Mouse (Mus musculus) fibroblast of lung, adult 2 months (primary cell): ENCODE results near the gene C130026I21Rik.
"Not testable (repeated sequence)": the region's sequence is repeated elsewhere in the genome, so short reads cannot be mapped to it uniquely, and the experiment has no call there.

ENCODE experiments used
- DNase-seq: peaks from one replicate; pipeline ENCODE4 v3.0.0-alpha.2; 2011; ENCODE audit warnings: low read depth

C130026I21Rik gene

DNA sequence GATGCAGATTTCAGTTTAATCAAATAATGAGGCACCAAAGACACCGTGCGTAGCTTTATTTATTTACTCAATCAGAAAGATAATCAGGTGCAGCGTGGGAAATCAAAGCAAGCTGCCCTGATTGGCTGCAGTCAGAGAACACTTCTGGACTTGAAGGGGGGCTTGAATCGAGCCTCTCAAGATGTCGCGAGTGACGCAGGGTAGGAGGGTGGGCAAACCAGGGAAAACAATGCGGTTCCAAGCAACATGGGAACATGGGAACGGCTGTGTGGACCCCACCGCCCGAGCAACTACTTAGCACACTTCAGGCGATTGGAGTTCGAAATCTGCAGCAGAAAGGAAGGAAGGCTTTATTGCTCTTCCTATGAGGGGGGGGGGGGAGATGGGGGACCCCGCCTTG is 240.2 kb downstream of the C130026I21Rik start:
- not testable (repeated sequence) for DNase-seq

DNA sequence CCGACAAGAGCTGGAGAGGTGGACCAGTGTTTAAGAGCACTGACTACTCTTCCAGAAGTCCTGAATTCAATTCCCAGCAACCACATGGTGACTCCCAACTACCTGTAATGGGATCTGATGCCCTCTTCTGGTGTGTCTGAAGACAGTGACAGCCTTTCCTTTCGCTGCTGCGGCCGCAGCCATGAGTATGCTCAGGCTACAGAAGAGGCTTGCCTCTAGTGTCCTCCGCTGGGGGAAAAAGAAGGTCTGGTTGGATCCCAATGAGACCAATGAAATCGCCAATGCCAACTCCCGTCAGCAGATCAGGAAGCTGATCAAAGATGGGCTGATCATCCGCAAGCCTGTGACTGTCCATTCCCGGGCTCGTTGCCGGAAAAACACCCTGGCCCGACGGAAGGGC is 258.4 kb downstream of the C130026I21Rik start:
- DNase-seq = not testable (repeated sequence)

DNA sequence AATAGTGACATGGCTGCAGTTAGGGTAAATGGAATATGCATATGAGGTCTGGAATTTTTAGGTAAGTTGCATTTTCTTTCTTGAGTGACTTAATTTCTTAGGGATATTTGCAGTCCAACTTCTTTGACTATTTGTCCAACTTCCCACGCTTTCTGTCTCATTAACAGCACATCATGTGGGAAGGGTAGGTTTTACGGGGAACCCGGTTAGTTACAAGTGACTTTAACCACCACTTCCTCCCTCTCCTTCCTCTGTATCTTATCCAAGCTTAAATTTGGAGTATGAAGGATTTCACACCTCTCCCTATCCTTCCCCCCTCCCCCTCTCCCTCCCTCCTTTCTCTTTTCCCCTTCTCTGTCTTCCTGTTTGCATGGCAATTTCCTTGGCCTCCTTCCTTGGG is 259.4 kb downstream of the C130026I21Rik start:
- DNase-seq = not testable (repeated sequence)

DNA sequence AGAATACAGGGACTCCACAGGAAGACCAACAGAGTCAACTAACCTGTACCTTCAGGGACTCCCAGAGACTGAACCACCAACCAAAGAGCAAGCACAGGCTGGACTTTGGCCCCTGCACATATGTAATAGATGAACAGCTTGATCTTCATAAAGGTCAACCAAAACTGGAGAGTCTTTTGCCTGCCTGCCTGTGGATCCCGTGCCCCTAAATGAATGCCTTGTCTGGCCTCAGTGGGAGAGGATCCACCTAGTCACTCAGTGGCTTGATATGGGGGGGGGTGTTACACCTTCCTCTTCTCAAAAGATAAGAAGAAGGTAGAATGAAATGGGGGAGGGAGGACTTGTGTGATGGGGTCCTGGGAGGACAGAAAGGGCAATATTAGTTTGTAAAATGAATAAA is 262.6 kb downstream of the C130026I21Rik start:
- DNase-seq = not testable (repeated sequence)

DNA sequence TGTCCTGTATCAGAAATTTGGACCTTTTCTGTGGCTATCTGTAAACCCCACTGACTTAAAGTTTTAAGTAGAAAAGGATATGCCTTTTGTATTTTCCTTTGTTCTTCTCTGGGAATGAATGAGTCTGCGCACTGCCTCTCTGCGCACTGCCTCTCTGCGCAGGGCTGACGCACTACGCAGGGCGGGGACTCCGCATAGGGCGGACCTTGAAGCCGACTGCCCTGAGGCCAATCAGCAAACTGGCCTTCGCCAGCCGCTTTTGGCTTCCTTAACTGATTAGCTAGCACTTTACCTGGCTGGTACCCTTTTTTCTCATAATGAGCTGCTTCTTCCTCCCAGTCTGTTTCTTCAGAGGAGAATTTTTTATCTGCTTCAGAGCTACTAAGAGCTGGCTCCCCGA is 271.1 kb downstream of the C130026I21Rik start:
- DNase-seq = not testable (repeated sequence)

DNA sequence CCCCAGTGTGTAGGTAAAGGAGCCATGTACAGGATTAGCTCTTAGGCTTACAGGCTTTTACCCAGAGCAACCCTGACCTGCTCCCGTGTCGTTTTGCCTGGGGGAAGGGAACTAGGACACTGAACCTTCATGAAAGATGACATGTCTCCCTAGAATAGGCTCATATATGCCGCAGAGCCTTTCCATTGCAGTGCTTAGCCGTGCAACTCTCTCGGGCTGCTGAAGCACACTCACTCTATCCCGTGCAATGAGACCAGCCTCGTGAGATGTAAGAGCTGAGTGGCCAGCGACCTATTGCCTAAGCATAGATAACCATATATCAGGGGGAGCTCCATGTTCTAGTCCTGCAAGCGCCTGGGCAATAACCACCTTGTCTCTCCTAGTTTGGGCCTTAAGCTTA is 274.1 kb downstream of the C130026I21Rik start:
- not testable (repeated sequence) for DNase-seq

DNA sequence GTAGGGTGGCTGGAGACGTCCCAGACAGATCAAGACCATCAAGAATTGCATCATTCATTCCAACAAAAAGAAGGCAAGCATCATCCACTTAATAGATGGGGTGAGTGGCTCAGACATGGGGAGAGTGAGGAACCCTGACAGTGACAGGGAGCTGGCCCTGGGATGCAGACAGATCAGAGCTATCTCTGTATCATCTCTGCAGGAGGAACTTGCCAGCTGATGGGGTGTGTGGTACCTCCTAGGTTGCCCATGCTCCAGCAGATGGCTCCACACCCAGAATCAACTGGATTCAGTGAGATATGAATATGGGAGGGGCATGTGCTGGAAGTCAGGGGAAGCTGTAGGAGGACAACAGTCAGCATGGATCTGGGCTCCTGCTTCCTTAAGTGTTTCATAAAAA is 275.9 kb downstream of the C130026I21Rik start:
- not testable (repeated sequence) for DNase-seq

DNA sequence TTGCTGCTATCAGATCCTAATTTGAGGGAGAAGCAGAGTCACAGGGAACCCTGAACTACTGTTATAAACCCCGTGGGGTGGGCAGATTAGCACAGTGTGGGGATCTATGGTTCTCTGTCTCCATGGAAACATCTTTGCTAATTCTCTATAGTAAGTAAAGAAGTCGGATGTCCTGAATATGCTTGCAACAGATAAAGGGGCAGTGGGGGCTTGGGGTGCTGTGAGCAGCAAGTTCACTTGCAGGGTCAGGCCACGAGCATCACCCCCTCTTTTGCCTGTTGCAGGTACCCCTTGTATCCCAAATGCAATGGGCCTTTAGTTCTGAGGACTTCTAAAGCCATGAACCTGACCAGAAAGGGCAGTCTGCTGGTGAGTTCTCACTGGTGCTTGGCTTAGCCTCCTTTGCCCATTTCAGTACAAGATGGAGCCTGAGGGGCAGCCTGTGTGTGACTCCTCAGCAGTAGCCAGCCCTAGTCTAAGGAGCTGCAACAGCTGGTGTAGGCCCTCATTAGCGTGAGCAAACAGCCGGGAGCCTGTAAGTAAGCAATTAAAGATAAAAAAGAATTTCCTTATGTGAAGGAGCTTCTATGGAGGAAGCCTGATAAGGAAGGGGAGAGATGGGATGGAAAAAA is 276.6 kb downstream of the C130026I21Rik start:
- DNase-seq = not testable (repeated sequence)

DNA sequence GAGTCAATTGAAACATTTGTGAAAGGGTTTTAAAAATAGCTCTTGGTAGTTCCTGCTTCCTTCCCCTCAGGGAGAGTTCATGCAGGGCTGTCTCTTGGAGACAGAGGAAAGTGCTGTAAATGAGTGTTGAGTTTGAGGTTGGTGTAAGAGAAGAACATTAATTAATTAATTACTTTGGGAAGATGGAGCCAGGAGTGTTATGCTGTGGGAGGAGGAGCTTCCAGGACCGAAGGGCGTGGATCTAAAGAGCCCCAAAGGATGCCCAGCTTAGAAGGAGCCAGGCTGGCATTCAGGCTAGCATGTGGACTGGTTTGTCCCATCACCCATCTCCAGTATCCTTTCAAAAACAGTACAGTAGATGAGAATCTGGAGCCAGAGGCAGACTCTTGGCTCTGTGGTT is 277.1 kb downstream of the C130026I21Rik start:
- not testable (repeated sequence) for DNase-seq

DNA sequence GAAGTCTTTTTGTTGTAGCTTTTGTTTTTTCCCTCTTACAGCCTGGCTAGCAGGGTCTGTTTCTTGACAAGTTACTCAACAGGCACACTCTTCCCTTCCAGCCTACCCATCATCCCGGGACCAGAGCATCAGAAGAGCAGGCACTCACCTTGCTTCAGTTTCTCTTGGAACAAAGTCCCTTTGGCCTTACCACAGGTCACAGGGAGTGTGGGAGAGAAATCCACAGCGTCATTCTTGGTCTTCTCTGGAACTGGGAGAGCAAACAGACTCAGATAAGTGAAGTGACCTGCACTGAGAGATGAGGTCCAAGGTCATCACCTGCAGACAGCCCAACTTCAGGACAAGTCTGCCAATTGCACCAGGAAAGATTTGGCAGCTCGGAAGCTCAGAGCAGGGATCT is 277.5 kb downstream of the C130026I21Rik start:
- DNase-seq = not testable (repeated sequence)

DNA sequence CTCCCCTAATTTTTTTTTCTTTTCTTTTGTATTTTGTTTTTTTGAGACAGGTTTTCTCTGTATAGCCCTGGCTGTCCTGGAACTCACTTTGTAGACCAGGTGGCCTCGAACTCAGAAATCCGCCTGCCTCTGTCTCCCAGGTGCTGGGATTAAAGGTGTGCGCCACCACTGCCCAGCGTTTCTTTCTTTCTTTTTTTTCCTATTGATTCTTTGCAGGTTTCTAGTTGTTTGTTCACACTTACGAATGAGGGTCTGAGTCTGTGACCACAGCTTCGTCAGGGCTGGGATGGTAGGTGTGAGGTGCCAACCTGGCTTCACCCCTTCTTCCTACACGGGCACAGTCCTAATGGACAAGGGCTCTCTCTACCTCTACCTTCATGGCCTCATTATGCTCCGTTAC is 281.3 kb downstream of the C130026I21Rik start:
- not testable (repeated sequence) for DNase-seq

DNA sequence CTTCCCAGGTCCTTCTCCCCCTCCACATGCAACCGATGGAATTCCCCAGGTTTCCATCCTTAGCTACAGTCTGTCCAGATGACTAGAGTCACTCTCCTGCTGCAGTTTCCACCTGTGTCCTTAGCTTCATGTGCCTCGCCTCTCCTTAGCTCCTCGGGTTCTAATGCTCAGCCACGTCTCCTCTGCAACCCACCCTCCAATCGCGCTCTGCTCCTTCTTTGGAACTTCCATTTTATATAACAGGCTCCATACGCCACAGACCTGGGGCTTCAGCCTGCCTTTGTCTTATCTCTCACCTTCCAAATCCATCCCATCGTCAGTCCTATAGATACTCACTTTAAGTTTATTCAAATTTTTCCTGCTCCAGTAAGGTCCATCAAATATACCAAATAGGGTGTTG is 282.6 kb downstream of the C130026I21Rik start:
- not testable (repeated sequence) for DNase-seq

DNA sequence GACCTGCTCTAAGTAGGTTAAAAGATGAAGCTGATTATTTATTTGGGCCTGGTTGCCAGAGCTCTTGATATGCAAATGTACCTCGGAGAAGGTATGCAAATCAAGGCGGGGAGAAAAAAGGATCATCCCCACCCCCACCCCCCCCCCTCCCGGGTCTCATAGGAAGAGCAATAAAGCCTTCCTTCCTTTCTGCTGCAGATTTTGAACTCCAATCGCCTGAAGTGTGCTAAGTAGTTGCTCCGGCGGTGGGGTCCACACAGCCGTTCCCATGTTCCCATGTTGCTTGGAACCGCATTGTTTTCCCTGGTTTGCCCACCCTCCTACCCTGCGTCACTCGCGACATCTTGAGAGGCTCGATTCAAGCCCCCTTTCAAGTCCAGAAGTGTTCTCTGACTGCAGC is 308.6 kb downstream of the C130026I21Rik start:
- not testable (repeated sequence) for DNase-seq

DNA sequence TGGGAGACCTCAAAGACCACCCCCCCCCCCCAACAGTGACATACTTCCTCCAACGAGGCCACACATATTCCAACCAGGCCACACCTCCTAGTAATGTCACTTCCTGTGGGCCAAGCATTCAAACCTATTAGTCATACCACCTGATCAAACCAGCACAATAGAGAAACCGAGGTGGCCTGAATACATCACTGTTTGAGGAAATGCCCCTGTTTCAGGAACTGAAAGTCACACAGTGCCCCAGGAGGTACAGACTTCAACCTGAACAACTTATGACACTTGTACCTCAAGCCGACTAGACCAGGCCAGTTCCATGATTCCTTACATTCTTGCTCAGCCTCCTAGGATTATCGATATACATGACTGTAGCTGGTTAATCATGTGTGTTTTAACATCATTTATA is 312.7 kb downstream of the C130026I21Rik start:
- not testable (repeated sequence) for DNase-seq

DNA sequence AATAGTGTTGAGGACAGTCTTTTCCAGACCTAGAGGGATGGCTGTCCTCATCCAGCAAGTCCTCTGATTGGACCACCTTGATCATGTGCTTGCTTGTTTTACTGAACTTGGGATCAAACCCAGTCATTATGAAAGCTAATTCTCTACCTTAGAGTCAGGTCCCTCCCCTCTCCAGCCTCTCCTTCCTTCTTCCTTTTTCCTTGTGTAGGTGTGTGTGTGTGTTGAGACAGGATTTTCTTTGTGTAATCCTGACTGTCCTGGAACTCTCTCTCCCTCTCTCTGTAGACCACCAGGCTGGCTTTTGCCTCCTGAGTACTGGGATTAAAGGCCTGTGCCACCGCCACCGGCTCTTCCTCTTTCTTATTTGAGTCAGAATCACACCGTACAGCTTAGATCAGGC is 313.6 kb downstream of the C130026I21Rik start:
- DNase-seq = not testable (repeated sequence)

DNA sequence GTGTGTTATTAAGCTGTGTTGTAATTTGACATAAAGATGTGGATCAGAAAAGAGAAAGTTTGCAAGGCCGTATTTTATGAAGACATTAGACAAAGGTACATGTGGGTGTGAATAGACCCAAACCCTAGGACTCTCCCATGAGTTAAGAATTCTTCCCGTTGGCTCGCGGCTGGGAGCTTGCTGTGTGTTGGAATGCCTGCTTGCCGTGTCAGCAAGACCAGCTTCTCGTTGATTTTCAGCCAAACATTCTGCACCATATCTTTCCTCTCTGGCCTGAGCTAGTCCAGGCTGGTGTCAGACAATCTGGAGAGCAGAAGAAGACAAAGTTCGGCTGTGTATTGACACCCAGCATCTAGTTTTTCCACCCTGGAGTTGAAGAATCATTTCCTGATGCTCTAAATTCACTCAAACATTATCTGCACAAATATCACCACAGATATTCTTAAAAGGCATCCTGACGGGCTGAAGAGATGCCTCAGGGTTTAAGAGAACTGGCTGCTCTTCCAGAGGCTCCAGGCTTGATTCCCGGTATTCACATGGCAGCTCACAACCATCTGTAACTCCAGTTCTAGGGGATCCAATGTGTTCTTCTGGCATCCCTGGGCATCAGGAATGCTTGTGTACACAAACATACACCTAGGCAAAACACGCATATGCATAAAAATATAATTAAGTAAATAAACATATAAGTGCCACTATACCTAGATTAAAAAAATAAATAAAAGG is 317.7 kb downstream of the C130026I21Rik start:
- no peak for DNase-seq

DNA sequence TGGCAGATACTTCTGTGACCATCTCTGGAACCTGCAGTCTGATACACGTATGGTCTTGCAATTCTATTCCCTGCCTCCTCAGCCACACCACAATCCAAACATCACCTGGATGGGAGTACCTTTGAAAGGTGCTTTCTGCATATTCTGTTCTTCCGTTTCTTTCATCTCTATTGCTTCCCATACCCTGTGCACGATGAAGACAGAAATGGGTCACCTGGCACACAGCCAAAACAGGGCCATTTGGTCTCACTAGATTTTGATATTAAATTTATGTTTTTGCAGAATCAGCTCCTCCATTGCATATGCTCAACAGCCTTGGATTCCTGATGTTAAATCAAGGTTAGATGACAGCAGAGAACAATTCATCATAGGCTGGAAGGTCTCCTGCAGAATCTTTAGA is 318.8 kb downstream of the C130026I21Rik start:
- no peak for DNase-seq

DNA sequence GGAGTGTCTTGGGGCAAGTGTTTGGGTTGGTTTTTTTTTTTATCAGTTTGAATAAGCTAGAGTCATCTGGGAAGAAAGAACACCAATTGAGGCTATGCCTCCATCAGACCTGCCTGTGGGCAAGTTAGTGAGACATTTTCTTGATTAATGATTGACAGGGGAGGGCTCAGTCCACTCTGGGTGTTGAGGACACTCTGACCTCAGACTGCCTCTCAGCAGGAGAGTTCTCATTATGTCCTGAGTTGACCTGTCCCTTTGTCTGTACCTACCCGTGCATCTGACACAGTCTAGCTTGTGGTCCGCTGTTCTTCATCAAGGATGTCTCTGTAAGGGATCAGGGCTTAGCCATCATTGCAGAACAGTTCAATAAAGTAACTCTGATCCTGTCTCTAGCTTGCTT is 323.0 kb downstream of the C130026I21Rik start:
- DNase-seq = no peak

DNA sequence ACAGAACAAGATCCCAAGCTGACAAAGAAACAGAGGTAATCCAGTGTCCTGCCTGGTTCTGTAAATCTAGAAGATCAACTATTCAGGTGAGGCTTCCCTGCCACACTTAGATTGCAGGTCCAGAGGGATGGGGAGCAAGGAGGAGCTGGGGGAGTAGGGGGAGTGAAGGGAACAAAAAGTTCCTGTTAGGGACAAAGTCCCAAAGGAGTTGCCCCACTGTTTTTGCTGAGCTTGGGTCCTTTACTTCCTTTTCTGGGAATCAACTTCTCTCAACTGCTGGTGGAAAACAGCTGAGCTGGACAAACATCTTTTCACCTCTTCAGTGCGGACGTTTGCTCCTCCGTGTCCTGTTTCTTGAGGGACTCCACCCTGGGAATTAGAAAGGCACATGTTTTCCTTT is 324.4 kb downstream of the C130026I21Rik start:
- DNase-seq = no peak

DNA sequence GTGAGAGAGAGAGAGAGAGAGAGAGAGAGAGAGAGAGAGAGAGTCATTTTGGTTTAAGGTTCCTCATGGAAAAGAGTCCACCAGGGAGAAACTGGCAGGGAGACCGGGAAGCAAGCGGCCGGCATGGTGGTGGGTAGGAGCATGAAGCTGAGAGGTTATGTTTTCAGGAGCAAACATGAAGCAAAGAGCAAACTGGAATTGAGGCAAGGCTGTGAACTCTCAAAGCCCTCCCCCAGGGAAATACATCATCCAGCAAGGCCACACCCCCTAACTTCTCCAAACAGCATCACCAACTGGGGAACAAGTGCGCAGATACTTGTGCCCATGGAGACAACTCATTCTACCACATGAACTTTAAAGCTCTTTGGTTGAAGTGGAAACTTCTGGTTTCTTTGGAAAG is 326.8 kb downstream of the C130026I21Rik start:
- no peak for DNase-seq
